Mouse (Mus musculus) erythroblast, embryonic 14.5 days (primary cell): ENCODE data around the gene Arid3b.

Experiments used
- GATA1 ChIP-seq: IDR thresholded peaks from 2 replicates; pipeline ENCODE4 v1.6.1; 2012; ENCODE audit warnings: low read length, inconsistent platforms, mixed read lengths
- TAL1 ChIP-seq: IDR thresholded peaks from 3 replicates; pipeline ENCODE4 v1.6.1; 2012; ENCODE audit warnings: low read length, inconsistent platforms, mixed read lengths

- TF ChIP-seq GATA1, result no peak
- TF ChIP-seq TAL1, result no peak
These were observed 69.4 kb downstream of the Arid3b start for GRCm38 (mm10) chr9:57767231-57767630.
